Mouse (Mus musculus) MEL-GATA-1-ER (cell line): Measurements from ENCODE around the gene Cdkn2d.
"Not testable (repeated sequence)": the region's sequence is repeated elsewhere in the genome, so short reads cannot be mapped to it uniquely, and the experiment has no call there.

Source experiments
- DNase-seq: peaks from one replicate; pipeline ENCODE4 v3.0.0-alpha.2; 2012; ENCODE audit warnings: low read depth; ENCODE audit errors: extremely low read depth

Cdkn2d gene

GRCm38 (mm10) chr9:21275727-21276126 is 15.5 kb downstream of the Cdkn2d start:
- DNase-seq: no peak

DNA sequence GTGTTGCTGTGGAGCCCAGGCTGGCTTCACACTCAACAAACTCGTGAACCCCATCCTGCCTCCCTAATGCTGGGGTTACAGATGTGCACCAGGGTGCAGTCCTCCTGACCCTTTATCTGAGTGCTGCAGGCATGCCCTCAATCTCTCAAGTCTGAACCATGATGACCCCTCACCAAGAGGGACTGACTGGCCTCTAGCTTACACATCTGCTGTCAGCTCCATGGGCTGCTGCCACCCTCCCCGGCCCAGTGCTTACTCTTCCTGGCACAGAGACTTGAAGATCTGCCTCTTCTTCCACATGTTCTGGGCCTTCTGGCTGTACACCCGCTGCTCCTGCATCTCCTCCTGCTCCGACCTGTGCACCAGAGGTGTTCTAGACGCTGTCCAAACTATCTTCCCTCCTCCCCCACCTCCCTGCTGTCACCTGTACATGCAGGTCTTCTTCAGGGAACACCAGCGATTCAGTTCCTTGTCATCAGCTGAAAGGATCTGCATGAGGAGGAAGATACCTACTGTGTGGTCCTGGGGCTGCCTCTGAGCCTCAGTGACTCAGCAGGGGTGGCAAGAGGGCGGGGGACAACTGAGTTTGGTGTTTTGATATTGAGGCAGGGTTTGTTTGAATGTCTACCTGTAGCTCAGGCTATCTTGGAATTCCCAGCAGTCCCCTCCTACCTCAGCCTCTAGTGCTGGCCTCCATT is 16.0 kb downstream of the Cdkn2d start:
- DNase-seq: no peak

DNA sequence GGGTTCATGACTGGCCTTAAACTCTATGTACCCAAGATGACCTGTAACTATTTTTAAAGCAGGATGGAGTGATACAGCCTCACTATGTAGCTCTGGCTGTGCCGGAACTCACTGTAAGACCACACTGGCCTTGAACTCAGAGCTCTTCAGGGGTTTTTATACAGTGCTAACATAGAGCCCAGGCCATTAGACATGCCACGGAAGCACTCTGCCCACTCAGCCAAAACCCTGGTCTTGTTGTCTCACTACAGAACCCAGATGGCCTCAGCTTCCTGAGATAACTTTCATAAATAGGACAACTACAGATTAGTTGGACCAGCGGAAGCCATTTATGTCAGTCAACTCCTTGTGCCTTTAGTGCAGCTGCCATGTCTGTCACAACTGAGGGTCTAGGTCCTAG is 16.9 kb downstream of the Cdkn2d start:
- DNase-seq: no peak

DNA sequence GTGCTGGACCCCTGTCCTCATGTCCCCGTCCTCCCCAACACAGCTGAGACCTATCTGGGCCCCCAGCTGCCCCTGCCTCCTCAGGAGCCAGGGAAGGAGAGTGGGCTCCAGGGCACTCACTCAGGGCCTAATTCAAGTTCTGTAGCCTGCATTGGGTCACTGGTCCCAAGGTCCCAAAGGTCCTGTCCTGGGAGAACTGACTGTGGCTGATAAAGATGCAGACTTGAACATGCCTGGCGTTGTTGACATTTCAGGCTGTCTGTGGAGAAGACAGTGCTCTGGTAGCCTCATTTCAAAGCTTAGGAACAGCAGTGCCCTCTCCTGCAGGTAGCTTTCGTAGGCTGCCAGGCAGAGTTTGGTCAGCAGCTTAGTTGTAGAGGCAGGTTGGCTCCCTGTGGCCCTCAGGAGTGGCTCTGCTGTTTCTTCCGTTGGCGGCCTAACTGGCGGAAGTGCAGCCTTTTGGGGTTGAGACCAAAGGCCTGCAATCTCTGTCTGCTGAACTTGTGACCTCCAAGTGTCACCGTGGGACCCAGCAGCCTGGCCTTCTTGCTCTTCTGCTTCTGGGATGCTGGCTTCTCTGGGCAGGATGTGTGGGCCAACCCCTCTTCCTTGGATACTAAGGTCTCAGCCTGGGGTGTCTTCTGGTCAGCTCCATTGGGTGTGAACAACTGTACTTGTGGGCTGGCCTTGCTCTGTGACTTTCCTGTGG is 17.5 kb downstream of the Cdkn2d start:
- no peak for DNase-seq

- no peak for DNase-seq
Measured at GRCm38 (mm10) chr9:21273094-21273493, 18.1 kb downstream of the Cdkn2d start.

DNA sequence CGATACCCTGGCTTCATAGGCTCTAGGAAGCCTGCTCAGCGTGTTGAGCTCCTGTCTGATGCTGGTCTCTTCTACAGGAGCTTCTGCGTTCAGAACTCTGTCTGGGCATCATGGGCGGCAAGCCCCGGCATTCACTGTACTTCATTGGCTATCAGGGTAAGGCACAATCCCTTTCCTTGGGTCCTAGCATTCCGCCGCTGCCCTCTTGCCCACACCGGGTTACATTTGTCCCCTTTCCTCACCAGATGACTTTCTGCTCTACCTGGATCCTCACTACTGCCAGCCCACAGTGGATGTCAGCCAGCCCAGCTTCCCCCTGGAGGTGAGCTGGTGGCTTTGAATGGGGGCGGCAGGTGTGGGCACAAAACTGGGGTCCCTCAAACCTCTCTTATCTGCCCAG is 18.8 kb downstream of the Cdkn2d start:
- DNase-seq: no peak

DNA sequence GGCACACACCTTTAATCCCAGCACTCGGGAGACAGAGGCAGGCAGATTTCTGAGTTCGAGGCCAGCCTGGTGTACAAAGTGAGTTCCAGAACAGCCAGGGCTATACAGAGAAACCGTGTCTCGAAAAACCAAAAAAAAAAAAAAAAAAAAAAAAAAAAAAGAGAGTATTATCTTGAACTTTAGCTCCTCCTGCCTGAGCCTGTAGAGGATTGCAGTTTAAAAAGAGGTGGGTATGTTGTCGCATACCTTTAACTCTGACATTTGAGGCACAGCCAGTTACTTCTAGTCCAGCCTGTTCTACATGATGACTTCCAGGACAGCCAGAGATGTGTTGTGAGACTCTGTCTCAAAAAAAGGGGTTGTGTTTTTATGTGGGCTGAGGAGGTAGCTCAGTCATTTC is 21.6 kb downstream of the Cdkn2d start:
- DNase-seq: not testable (repeated sequence)

DNA sequence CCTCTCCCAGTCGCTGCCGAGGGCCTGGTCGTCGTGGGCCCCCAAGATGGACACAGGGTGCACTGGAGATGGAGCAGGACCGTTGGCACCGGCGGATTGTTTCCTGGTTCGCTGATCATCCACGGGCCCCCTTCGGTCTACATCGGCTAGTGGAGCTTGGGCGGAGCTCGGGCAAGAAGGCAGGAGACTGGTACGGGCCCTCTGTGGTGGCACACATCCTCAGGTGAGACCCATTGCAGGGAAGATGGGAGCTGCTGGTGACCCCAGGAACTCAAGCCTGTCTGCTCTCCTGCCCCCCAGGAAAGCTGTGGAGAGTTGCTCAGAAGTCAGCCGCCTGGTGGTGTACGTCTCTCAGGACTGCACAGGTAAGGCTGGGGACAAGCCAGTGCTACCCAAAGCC is 22.9 kb downstream of the Cdkn2d start:
- no peak for DNase-seq

GRCm38 (mm10) chr9:21266889-21267288 is 24.3 kb downstream of the Cdkn2d start:
- no peak for DNase-seq

DNA sequence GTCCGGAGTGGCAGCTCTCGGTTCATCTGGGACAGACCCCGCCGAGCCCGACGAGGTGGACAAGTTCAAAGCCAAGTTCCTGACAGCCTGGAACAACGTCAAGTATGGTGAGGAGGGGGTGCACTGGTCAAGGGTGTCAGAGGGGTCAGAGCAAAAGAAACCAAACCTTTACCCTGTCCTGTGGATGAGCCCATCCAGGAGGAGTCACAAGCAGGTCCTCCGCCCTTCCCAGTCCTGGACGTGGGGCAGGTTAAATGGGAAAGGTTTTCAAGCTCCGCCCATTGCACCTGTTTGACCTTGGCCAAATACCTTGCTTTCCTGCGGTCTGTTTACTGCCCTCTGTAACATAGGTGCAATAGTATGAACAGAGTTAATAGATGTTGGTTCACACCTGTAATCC is 25.6 kb downstream of the Cdkn2d start:
- no peak for DNase-seq

DNA sequence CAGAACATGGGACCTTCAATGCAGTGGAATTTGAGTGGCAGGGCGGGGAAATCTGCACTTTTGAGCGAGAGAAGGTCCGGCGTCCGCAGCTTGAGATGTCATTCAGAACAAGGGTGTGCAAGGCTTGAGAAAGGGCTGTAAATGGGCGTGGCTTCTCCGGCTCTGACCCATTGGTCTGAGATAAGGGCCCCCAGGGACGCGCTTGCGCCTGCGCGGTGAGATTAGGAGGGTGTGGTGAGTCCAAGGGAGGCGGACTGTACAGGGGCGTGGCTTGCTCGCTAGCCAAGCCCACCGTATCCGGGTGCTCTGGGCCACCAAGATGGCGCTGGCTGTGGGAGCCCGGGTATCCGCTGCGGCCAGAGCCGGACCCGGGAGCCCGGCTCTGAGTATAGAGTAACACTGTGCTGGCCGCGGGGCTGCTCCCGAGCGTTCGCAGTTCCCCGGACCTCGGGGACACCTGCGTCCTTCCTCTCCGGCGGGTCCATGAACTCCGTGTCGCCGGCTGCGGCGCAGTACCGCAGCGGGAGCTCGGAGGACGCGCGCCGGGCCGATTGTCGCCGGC is 26.1 kb downstream of the Cdkn2d start, which contains the start of gene Atg4d:
Atg4d (plus strand) TSS at position 294 of the 562 bp plus-strand sequence.
- DNase-seq: peak; percentile 99

- DNase-seq: peak; percentile 91
Measured at GRCm38 (mm10) chr9:21264272-21264999, 26.8 kb downstream of the Cdkn2d start.

- no peak for DNase-seq
Measured at GRCm38 (mm10) chr9:21261831-21262230, 29.4 kb downstream of the Cdkn2d start.

- DNase-seq: no peak
Measured at GRCm38 (mm10) chr9:21260491-21261040, 30.6 kb downstream of the Cdkn2d start.

DNA sequence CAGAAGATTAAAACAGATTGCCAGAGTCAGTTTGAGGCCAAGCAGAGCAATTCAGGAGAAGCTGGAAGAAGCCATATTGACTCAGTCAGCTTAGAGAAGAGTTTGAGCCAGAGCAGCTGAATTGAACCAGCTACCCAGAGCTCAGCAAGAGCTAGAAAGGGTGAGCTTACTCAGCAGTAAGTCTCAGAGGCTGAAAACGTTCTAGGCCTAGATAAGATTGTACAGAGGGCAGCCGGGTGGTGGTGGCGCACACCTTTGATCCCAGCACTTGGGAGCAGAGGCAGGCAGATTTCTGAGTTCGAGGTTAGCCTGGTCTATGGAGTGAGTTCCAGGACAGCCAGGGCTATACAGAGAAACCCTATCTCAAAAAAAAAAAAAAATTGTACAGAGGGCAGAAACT is 34.9 kb downstream of the Cdkn2d start:
- DNase-seq: not testable (repeated sequence)

DNA sequence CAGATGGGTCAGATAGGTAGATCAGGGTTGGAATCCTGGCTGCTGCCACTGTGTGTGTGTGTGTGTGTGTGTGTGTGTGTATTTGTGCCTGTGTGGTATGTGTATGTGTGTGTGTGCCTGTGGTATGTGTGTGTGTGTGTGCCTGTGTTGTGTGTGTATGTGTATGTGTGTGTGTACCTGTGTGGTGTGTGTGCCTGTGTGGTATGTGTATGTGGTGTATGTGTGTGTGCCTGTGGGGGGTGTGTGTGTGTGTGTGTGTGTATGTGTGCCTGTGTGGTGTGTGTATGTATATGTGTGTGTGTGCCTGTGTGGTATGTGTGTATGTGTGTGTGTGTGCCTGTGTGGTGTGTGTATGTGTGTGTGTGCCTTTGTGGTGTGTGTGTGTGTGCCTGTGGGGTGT is 36.5 kb downstream of the Cdkn2d start:
- DNase-seq: no peak

GRCm38 (mm10) chr9:21251116-21251735 is 40.0 kb downstream of the Cdkn2d start:
- DNase-seq: no peak

DNA sequence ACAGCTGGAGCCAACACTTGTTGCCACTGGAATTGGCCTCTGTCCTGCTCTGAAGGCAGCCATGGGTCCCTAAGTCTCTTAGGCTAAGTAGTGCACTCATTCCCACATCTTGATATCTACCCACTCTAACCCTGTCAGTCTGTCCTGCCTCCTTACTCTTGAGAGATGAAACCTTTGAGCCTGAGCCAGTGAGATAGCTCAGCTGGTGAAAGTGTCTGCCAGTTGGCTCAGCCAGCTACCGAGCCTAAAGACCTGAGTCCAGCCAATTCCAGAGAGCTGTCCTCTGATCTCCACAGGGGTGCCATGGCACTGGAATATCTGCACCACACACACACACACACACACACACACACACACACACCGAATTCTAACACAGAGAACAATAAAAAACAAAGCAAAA is 40.7 kb downstream of the Cdkn2d start:
- DNase-seq: no peak

DNA sequence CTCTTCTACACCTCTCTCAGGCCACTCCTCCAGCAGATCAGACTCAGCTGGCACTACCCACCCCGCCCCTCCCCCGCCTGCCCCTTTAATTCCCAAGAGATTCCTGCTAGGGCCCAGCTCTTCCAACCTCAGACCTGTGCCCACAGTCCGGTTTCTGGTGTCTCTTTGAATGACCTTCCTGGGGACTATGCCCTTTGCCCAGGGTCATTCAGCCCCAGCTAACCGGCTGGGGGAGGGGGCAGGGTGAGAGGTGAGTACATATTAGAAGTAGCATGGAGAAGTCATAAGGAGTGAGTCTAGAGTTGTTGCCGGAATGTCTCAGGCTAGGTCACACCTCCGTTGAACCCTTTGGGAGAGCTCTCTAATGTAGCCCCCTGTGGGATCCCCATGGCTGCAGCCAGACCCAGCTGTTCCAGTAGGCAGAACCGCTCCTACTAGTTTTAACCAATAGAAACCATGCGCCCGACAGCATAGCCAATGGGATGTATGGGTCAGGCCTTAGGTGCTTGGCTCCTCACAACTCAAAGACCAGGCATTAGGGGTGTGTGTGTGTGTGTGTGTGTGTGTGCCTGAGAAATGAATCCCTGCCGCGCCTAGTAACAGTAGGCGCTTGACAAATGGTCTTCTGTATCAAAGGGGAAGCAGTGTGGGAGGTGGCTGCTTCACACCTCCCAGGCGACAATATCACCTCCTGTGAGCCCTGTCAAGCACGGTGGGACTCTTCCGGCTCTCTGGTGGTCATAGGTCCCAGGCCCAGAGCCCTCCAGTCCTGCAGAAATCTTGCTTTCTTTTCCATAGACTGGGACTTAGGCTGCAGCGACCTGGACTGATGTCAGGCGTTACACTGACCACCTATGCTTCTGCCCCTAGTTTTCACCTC is 41.3 kb downstream of the Cdkn2d start:
- no peak for DNase-seq

GRCm38 (mm10) chr9:21248326-21248725 is 42.9 kb downstream of the Cdkn2d start, which contains the start of gene S1pr5:
S1pr5 (minus strand) TSS chr9:21248443.
- no peak for DNase-seq
